Mouse (Mus musculus): Measurements from ENCODE around the gene Ar. TPM values are rescaled to one million over a fixed set of nuclear protein-coding genes. Genes with fewer than 3 reads are reported as not detected.

Ar gene
- 1 to 10 TPM; 3.8 to 4.0 TPM for polyA plus RNA-seq (2017; shearing (Covaris generic))

DNA sequence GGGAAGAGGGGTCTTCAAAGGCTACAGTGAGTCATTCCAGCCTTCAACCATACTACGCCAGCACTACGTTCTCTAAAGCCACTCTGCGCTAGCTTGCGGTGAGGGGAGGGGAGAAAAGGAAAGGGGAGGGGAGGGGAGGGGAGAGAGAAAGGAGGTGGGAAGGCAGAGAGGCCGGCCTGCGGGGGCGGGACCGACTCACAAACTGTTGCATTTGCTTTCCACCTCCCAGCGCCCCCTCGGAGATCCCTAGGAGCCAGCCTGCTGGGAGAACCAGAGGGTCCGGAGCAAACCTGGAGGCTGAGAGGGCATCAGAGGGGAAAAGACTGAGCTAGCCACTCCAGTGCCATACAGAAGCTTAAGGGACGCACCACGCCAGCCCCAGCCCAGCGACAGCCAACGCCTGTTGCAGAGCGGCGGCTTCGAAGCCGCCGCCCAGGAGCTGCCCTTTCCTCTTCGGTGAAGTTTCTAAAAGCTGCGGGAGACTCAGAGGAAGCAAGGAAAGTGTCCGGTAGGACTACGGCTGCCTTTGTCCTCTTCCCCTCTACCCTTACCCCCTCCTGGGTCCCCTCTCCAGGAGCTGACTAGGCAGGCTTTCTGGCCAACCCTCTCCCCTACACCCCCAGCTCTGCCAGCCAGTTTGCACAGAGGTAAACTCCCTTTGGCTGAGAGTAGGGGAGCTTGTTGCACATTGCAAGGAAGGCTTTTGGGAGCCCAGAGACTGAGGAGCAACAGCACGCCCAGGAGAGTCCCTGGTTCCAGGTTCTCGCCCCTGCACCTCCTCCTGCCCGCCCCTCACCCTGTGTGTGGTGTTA lies at the start of gene Ar:
Gene Ar (plus strand): TSS at position 239 of the 812 bp plus-strand sequence.
- ATAC-seq = peak; percentile 70

DNA sequence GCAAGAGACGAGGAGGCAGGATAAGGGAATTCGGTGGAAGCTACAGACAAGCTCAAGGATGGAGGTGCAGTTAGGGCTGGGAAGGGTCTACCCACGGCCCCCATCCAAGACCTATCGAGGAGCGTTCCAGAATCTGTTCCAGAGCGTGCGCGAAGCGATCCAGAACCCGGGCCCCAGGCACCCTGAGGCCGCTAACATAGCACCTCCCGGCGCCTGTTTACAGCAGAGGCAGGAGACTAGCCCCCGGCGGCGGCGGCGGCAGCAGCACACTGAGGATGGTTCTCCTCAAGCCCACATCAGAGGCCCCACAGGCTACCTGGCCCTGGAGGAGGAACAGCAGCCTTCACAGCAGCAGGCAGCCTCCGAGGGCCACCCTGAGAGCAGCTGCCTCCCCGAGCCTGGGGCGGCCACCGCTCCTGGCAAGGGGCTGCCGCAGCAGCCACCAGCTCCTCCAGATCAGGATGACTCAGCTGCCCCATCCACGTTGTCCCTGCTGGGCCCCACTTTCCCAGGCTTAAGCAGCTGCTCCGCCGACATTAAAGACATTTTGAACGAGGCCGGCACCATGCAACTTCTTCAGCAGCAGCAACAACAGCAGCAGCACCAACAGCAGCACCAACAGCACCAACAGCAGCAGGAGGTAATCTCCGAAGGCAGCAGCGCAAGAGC lies 1.3 kb downstream of the Ar start:
- ATAC-seq = peak; percentile 31

DNA sequence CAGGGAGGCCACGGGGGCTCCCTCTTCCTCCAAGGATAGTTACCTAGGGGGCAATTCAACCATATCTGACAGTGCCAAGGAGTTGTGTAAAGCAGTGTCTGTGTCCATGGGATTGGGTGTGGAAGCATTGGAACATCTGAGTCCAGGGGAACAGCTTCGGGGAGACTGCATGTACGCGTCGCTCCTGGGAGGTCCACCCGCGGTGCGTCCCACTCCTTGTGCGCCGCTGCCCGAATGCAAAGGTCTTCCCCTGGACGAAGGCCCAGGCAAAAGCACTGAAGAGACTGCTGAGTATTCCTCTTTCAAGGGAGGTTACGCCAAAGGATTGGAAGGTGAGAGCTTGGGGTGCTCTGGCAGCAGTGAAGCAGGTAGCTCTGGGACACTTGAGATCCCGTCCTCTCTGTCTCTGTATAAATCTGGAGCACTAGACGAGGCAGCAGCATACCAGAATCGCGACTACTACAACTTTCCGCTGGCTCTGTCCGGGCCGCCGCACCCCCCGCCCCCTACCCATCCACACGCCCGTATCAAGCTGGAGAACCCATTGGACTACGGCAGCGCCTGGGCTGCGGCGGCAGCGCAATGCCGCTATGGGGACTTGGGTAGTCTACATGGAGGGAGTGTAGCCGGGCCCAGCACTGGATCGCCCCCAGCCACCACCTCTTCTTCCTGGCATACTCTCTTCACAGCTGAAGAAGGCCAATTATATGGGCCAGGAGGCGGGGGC lies 2.0 kb downstream of the Ar start:
- ATAC-seq = no peak

DNA sequence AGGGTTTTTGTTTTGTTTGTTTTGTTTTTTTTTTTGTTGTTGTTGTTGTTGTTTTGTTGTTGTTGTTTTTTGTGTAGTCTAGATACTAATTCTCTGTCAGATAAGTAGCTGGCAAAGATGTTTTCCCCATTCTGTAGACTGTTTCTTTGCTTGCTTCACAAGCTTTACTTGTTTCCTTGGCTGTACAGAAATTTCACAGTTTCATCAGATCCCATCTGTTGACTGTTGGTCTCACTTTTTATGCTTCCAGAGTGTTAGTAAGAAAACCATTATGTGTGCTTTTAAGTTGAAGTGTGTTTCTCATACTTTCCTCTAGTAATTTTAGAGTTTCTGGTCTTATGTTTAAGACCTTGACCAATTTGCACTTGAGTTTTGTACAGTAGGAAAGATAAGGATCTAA lies 41.2 kb downstream of the Ar start:
- no peak for ATAC-seq

DNA sequence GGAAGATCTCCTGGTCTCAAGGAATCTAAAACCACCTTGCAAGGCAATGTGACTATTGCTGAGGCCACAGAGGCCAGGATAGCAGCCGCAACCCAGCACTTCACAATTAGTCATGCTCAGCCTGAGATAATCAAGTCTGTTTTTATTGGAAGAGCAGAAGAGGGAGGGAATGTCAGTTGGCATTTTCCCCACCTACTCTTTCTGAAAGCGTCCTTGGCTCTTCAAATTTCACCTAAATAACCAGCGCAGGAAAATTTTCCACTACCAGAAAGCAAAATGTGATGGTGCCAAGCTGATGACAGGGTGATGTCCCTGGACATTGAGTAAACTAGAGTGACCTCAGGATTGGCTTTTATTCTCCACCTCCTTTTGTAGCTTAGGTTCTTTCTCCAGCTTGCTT lies 57.2 kb downstream of the Ar start:
- ATAC-seq = no peak

DNA sequence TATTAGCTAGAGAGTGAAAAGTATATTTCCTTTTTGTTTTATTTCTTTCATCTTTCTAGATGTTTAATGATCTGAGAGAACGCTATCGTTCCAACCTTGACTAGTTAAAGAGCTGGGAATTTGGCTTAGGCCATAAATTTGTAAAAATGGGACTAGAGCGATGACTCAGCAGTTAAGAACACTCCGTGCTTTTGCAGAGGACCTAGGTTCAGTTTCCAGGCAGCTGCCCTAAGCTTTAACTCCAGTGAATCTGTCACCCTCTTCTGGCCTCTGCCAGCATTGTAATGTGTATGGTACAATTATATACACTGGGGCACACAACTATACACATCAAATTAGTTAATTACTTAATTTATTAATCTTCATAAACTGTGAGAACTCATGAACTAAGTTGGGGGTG lies 58.6 kb downstream of the Ar start:
- no peak for ATAC-seq

DNA sequence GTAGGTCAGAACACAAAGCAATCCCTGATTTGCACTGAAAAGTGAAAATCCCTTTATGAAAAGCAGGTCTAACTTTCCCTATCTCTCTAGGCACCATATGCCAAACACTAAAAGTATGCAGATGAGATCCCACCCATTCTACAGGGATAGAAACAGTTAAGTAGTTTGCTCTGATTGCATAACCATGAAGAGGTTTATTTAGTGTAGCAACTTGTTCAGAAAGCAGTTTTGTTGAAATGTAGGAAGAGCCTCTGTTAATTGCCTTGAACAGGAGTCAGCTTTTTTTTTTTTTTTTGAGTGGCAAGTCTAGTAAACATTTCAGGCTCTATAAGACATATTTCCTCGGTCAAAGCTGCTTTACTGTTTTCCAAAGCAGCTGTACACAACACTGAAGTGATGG lies 67.5 kb downstream of the Ar start:
- no peak for ATAC-seq

DNA sequence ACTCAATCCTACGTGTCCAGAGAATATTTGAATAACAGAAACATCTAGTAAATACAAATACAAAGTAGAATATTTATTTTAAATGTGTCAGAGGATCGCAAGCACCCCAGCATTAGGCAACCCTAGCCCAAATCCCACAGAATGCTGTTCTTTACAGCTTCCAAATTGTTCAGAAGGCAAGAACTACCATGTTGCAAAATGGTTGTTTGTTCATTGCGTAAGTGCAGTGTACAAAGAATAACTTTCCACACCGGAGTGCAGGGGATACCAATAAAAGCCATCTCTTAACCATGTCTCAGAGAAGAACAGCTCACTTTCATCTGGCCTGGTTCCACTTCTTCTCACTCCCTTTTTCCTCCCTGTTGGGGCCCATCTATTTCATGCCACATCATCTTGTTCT lies 90.4 kb downstream of the Ar start:
- ATAC-seq = no peak

DNA sequence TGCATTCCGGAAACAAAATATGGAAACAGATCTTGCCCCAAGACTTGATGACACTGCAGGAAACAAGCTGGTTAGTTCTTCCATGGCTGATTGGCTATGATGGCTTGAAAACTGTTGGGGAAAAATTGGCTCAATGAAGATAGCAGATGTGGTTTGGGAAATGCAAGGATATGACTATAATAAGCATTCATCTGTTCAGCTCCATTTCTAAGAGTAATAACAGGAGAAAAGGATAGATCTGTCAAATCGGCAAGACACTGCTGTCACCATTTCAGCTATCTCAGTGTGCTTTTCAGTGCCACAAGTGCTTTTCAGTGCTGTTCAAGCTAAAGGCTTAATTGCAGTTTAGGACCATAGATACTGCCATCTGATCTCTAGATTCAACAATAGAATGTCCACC lies 96.5 kb downstream of the Ar start:
- ATAC-seq = no peak

DNA sequence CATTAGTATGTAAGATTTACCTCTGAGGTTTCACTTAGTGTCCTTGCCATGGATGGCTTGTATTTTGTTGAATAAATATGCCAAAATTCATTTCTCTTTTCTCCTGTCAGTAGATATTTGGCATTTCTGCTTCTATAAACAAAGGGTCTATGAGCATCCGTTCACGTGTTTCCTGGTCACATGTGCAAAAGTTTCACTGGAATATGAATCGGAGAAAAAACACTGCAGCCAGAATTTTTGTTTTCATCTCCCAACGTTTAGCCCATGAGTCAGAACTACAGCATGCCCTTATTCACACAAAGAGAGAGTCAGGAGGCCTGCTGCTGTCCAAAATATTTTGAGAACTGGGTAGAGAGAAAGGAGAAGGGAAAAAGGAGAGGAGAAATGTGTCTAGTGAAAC lies 99.8 kb downstream of the Ar start:
- ATAC-seq = no peak

DNA sequence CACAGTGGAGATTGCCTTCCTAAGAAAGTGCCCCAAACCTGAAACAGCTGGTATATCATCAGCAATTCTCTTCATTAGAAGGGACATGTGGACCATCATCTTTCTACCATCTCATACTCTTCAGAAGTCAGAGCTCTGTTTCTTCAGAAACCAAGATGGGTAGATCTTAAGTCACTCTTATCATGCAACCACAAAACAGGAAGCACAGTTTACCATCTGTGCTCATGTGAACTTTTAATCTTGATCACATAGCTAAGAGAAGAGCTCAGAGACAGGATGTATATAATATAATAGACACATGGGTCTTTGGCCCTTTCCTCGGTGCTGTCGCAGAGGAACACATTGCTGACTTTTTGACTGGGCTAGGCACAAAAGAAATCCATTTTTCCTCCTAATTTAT lies 111.1 kb downstream of the Ar start:
- peak; percentile 98 for ATAC-seq

DNA sequence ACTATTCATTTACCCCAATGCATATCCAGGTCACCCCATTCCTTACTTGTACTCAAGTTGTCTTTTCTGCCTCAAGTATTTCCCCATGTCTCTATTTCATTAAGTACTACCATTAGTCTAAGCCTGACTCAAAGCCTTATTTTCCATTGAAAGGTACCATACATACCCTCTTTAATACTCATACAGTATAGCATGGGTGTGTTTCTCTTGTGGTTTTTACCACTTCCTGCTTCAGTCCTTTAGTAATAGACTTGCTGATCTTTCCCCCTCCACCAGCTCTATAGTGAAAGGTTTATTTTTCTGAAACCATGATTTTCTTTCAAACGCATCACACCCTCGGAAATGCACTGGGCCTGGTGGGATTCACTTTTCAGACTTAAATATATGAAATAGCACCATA lies 117.2 kb downstream of the Ar start:
- ATAC-seq = peak; percentile 99

DNA sequence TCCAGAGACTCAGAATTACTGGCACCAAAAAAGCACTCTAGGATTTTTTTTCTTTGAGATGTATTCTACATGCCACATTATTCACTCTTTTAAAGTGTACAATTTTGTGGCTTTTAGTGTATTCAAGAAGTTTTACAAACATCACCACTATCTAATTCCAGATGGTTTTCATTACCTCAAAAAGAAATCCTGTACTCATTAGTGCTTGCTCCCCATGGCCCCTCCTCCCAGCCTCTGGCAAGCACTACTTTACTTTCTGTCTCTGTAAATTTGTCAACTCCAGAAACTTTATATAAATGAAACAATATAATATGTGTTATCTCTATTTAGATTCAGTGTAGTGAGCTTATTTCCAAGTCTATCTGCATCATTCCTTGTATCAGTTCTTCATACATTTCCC lies 122.8 kb downstream of the Ar start:
- ATAC-seq = no peak

DNA sequence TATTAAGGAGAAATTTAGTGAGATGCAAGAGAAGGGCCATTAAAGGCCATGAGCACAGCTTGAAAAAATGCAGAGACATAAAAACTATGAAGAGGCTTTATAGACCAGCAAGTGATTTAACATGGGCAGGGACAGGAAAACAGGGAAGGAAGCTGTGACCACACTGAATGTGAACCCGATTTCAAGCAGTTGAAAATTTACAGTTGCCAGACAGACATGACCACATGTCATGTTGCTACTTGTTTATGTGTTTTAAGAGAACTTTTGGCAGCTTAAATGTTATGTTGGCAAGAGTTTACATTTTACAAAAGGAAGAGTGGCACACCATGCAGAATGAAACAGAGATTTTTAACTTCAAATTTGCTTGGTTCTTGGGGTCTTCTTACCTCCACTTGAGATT lies 143.2 kb downstream of the Ar start:
- no peak for ATAC-seq

DNA sequence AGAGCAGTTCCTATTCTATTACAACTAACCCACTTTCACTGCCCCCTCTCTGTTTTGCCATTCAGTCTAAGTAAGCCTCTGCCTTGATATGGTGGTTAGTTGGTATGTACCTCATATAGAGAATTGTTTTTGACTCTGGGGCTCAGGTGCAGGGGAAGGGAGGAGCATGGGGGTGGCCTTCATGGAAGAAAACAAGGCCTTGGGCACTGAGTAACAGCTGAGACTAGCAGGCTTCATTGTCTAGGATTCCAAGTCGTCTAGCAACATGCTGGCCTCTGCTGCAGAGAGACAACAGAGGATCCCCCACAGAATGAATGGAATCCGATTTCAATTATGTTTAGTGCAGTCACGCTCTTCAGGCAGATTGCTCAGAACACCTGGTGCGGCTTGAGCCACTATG lies 152.1 kb downstream of the Ar start:
- no peak for ATAC-seq

DNA sequence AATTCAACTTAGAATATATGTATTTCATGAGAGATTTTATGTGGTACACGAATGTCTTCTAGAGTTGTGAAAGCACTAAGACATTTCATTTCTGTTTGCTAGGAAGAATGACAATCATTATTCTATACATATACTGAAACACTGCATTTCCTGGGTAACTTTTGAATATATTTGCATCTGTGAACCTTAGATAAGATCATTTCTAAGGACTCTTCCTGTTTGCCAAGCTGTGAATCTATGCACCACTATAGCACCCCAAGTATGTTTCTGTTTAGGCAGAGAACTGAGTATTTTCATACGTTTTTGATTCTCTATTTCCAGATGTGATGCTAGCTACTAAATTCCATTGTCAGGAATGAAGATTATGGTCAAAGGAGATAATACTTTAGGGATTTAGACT lies 153.4 kb downstream of the Ar start:
- ATAC-seq = peak; percentile 28

DNA sequence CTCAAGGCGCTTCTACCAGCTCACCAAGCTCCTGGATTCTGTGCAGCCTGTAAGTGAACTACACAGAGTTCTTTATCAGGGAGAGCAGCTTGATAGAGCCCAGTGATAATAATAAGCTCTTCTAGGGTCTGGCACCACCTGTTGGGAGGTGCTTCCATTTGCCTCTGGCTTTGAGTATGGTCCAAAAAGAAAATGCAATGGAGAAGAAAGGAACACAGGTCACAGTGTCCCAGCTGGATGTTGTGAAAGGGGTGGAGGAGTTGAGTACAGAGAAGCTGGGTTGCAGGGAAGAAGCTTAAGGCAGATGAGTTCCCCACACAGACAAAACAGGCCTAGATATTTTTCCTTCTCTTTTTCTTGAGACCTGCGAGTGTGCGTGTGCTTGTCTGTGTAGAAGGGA lies 167.4 kb downstream of the Ar start:
- no peak for ATAC-seq

DNA sequence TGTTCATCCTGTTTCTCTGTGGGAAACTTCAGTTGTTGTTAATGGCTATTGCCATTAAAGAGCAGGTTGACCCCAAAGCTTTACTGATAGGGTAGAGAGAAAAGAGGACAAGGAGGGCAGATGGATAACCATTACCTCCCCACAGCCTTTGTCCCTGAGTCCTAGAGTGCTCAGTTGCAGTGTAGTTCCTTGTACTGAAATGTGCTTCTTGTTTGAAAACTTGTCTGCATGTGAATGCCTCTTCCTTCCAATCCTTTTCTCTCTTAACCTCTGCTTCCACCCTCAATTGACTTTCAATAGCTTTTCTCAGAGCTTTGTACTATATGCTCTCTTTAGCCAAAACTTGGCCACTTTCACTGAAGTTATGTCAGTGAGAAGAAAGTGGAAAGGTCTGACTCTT lies 168.9 kb downstream of the Ar start:
- no peak for ATAC-seq

DNA sequence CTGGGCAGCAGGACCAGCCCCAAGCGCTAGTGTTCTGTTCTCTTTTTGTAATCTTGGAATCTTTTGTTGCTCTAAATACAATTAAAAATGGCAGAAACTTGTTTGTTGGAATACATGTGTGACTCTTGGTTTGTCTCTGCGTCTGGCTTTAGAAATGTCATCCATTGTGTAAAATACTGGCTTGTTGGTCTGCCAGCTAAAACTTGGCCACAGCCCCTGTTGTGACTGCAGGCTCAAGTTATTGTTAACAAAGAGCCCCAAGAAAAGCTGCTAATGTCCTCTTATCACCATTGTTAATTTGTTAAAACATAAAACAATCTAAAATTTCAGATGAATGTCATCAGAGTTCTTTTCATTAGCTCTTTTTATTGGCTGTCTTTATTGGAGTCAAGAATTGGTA lies 174.5 kb downstream of the Ar start:
- no peak for ATAC-seq

DNA sequence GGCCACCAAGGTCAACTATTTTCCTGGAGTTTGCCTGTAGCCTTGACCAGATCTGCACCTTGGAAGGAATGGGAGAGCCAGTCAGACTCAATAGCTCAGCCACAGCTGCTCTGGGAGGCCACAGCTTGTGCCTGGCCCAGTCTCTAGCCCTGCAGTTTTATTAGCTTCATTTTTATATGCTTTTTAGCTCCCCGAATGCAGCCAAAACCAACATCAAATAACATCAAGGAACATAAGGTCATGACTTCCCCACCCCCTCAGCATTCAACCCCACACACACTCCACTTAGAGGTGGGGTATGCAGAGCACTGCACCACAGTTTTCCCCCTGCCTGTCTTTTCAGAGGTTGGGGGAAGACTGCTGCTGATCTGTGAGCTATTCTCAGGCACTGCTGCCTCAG lies 198.9 kb downstream of the Ar start:
- no peak for ATAC-seq

DNA sequence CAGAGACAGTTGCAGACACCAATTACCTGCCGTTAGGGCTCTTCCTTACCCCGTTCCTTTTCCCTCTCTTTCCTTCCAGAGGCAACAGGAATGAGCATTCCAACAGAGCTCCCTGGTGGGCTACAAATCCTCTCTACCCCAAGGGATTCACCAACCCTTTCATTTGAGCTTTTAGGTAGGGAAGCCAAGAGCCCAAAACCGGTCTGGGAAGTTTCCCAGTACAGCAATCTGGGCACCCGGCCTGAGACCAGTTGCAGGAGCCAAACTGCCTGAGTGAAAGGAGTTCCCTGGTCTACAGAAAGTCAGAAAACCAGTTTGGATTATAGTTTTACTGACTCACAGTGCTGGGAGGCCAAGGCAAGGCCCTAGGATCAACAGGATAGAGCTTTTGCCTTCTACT lies 199.5 kb downstream of the Ar start:
- no peak for ATAC-seq

Data from activated CD4-positive, CD25-positive, alpha-beta regulatory T cell, adult 4 months (primary cell).